ENCODE assay signal across 11 mouse cellular contexts in genomic region chr2:167844556-167844955, GRCm38 (mm10).
DNase-seq lines count a peak whose midpoint lies in the region; ATAC-seq and TF ChIP-seq lines count a peak whose summit lies in the region.
"Had no signal": no experiment of that assay in that cellular context is flagged by ENCODE, and none has a peak within 500 bp of the region (broad histone marks: within the 10 kb centered on the region; RNA-seq: fewer than 3 reads in every experiment).

No protein-coding gene starts in this region.

- no peak overlapping the region for H3K27ac ChIP-seq in stomach, postnatal 0 days (replicated peaks)
- H3K27ac ChIP-seq: forebrain, embryonic 12.5 days; hindbrain, embryonic 14.5 days; neural tube, embryonic 12.5 days had no signal

- no peaks in the 10 kb centered on the region for H3K9me3 ChIP-seq in stomach, postnatal 0 days (ENCODE audit: control insufficient read depth, low read length)
- H3K9me3 ChIP-seq: forebrain, embryonic 12.5 days; neural tube, embryonic 12.5 days had no signal

- no peaks in the 10 kb centered on the region for H3K27me3 ChIP-seq in stomach, postnatal 0 days (ENCODE audit: control insufficient read depth, insufficient read depth, low read length)
- H3K27me3 ChIP-seq: forebrain, embryonic 12.5 days; neural tube, embryonic 12.5 days had no signal

- no peaks in the 10 kb centered on the region for H3K36me3 ChIP-seq in stomach, postnatal 0 days (ENCODE audit: control insufficient read depth, insufficient read depth, low read length)
- H3K36me3 ChIP-seq: forebrain, embryonic 12.5 days; neural tube, embryonic 12.5 days had no signal

- WGBS in stomach, postnatal 0 days: 67% methylated on average over 7 of the region's 7 CpGs

- no peak overlapping the region for H3K4me2 ChIP-seq in stomach, postnatal 0 days (replicated peaks; ENCODE audit: low read depth)
- H3K4me2 ChIP-seq: forebrain, embryonic 12.5 days; hindbrain, embryonic 14.5 days; neural tube, embryonic 12.5 days had no signal

- peak; percentile 64 for TF ChIP-seq EP300 in stomach, postnatal 0 days (optimal IDR thresholded peaks at IDR 0.05)

- H3K4me1 ChIP-seq in stomach, postnatal 0 days (replicated peaks; ENCODE audit: control insufficient read depth, insufficient read depth): 0 out of 2 replicates have a peak, but pooled peaks cover 2% of the 10 kb centered on the region

- DNase-seq in gastrocnemius, adult 18-20 months (ENCODE audit: low spot score): peak; percentile 93
- no peak for DNase-seq in gastrocnemius, postnatal 4 days (ENCODE audit: low spot score in 2 of 2)
- peak; percentile 50 for DNase-seq in urinary bladder, postnatal 14 days (ENCODE audit: low spot score)
- no peak for DNase-seq in urinary bladder, adult 18-20 months (ENCODE audit: low spot score in 2 of 2)
- DNase-seq in kidney, adult 9 months: peak; percentile 88
- DNase-seq in stomach, postnatal 0 days (ENCODE audit: low spot score): no peak
- DNase-seq in left cerebral cortex, postnatal 10 days (ENCODE audit: extremely low spot score in 1 of 2, low spot score in 2 of 2): no peak
- DNase-seq in layer of hippocampus, adult 9-11 months: no peak

- H3K9ac ChIP-seq in stomach, postnatal 0 days (ENCODE audit: low read length): no peak overlapping the region
- H3K9ac ChIP-seq: forebrain, embryonic 12.5 days; hindbrain, embryonic 14.5 days; neural tube, embryonic 12.5 days had no signal

- no peak overlapping the region for H3K4me3 ChIP-seq in stomach, postnatal 0 days (ENCODE audit: low read depth, low read length)
- H3K4me3 ChIP-seq: forebrain, embryonic 12.5 days; neural tube, embryonic 12.5 days had no signal

- no peak for ATAC-seq in stomach, postnatal 0 days (ENCODE audit: low FRiP score, low TSS enrichment)

- TF ChIP-seq CTCF in stomach, postnatal 0 days (IDR thresholded peaks at IDR 0.05; ENCODE audit: low read depth): no peak

- intact Hi-C loops in left cerebral cortex, postnatal 10 days (cut with DNase I): no loop called here

Comparison
In these comparisons a context has a peak if more than half of its experiments do, and no peak if none do; other contexts are left out.
1. DNase-seq: peak in gastrocnemius, adult 18-20 months (single experiment), urinary bladder, postnatal 14 days (single experiment) and kidney, adult 9 months (single experiment); none in gastrocnemius, postnatal 4 days (0 of 2), urinary bladder, adult 18-20 months (0 of 2), stomach, postnatal 0 days (single experiment), left cerebral cortex, postnatal 10 days (0 of 2) and layer of hippocampus, adult 9-11 months (single experiment).